Mouse (Mus musculus) c-Kit-positive CD71-negative TER-119-negative erythroid progenitor cells, embryonic 14.5 days (primary cell): Measurements from ENCODE around the gene Ranbp3l.
"Not testable (repeated sequence)": the region's sequence is repeated elsewhere in the genome, so short reads cannot be mapped to it uniquely, and the experiment has no call there.

Source experiments
- DNase-seq: peaks from one replicate; pipeline ENCODE4 v3.0.0-alpha.2; 2013; ENCODE audit warnings: low read depth

Ranbp3l gene

DNA sequence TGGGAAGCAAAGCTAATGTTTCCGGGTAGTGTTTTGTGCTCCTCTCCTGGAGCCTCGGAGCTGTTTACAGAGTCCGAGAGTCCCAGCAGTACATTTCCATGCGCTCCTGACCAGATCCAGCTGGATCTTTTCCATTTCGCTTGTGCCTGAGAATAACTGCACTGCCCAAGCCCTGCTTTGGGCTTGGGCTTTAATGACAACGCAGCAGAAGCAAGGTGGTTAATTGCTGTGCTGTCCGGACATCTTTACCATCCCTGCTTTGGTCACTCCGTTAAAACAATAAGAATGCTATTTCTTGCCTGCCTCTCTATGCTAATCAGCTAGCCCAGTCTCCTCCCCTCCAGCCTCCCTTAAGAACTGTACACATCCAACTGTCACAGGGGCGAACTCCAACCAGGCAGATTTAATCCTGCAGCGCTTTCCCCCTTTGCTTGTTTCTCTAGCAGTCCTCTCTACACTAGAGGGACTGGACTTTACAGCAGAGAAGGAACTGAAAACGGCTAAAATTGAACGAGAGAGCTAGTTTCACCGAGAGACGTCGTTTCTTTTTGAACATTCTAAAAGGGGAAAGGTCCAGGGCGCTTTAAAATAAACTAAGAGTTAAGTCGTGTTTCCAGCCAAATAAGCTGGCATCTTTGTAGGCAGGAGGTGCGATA, at the start of gene Ranbp3l:
TSS of gene Ranbp3l (plus strand) at position 377 of the 656 bp plus-strand sequence.
- DNase-seq: no peak

DNA sequence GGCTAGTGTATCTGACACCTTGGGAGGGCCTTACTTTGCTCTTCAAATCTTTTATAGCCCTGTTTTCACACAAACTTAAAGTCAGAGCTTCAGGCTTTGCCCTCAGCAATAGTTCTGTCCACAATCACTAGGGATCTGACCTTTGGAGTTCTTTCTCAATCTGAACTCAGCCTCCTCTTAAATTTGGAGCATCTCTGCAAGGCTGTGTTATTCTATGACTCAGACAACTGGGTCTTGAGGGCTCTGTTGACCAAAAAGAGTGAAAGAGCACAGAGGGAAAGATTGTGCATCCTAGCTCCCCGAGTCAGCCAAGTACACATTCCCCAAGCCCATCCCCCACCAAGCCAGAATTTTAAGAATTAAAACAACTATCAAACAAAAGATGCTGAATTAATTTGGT, 37.7 kb upstream of the Ranbp3l start:
- DNase-seq: no peak

DNA sequence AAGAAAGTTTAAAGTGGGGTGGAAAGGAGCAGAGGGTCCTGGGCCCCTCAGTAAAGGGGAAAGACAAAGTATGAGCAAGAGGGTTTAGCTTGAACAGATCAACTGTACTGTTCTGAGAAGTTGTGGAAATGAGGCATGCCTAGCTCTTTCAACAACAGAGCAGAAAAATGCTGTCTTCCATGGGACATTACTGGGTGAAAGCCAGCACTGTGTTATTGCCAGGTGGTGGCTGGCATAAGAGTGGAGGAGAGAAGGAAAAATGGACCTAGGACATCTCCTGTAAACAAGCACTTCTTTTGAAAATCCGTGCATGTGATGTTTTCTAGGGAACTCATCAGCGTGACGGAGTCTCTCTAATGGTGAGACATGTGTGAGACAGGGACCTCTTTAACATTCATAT, 30.8 kb upstream of the Ranbp3l start:
- no peak for DNase-seq

DNA sequence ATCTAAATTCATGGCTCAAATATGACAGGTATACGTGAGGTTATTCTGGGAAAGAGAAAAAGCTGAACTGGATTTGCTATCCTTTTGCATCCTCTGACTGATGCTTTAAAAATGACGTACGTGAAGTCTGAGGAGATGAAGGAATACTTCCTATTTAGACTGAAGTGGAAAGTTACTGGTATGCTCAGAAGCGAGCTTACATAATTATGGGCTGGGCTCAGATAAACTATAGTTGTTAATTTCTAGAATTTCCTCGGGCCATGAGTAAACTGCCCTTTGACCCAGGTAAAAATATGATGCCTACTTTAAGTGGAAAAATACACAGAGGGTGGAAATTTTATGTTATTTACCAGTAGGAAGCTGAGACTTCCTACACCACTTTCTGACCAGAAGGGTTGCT, 26.9 kb upstream of the Ranbp3l start:
- DNase-seq: no peak

DNA sequence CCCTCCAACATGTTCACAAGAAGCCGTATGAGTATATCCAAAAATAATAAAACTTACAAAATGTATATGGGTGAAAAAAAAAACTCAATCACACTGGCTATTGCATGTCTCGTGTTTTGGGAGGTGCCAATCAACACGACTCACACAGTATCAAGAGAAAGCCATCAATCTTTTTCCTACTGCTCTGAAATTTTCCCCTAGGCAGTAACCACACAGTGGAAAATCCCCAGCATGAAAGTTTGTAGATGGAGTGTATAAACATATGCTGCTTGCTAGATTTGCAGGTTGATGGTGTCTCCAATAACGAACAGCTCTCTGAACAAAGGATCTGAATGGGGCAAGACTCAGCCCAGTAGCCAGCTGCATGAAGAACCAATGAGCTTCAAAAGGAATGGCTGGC, 16.9 kb upstream of the Ranbp3l start:
- DNase-seq: no peak

DNA sequence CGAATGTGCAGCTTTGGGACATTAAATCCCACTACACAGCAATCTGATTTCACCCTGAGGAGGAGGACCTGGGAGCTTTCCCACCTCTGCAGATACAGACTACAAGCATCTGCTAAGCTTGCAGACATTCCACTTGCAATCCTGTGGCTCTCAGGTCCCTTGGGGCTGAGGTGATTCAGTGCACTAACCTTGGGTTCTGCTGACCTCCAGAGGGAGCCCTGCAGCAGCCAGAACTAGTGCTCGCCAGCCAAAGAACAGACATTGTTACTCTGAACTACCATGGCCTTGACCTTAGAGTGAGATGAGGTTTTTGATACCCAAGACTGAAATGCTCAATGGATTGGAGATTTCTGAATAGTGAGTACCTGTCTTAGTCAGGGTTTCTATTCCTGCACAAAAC, 4.4 kb upstream of the Ranbp3l start:
- DNase-seq: no peak

DNA sequence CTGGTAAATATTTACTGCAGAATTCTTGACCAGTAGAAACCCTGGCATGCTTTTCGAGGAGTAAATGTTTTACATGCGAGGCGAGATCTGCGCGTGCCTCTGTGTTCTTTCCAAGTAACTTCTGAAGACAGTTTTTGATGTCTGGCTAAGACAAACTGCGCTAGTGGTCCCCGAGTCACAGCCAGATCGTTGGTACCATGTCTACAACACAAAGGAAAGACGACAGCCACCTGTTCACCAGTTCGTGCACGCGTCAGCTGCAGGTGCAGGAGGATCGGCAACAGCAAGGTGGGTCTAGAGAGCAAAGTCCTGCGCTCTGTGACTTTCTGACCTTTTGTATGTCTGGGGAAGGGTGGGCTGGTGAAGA, 463 bp downstream of the Ranbp3l start:
- DNase-seq: no peak

DNA sequence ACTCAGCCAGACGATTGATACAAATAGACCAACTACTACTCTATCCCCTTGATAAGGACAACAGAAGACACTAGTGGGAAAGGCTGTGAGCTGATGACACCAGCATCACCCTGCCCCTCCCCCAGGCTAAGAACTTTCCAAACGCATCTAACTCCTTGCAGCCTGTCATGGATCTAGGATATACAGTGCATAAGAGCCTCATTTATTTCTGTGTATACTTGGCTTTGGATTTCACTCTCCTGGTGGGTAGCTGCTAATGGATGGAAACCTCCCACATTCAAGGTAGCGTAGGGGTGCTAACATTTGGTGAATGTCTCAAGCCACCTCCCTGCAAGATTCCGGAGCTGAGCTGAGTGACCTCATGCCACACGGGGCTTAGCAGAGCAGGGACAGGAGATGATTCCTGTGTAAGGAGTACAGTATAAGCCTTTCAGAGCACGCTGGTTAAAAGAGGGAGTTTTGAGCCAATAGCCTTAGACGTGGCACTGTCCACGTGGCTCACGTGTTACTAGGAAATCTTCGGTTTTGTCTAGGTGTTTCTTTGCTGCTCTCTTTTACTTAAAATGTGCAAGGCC, 1.4 kb downstream of the Ranbp3l start:
- DNase-seq: no peak

DNA sequence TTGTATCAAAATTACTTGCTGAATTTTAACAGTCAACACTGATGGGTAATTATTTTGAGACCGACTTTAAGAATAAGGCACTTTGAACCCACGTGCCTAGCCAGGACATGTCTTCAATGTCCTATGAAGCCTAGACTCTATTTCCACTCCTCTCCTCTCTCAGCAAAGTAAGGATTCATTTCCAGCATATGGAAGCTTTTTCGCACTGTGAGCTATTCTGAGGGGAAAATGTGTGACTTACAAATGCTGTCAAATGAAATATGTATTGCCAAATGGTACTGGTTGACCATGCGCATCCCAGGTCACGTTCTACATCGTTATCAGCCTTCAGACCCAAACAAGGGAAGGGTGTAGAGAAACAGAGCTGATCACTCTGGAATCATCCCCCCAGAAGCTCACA, 23.5 kb downstream of the Ranbp3l start:
- no peak for DNase-seq

DNA sequence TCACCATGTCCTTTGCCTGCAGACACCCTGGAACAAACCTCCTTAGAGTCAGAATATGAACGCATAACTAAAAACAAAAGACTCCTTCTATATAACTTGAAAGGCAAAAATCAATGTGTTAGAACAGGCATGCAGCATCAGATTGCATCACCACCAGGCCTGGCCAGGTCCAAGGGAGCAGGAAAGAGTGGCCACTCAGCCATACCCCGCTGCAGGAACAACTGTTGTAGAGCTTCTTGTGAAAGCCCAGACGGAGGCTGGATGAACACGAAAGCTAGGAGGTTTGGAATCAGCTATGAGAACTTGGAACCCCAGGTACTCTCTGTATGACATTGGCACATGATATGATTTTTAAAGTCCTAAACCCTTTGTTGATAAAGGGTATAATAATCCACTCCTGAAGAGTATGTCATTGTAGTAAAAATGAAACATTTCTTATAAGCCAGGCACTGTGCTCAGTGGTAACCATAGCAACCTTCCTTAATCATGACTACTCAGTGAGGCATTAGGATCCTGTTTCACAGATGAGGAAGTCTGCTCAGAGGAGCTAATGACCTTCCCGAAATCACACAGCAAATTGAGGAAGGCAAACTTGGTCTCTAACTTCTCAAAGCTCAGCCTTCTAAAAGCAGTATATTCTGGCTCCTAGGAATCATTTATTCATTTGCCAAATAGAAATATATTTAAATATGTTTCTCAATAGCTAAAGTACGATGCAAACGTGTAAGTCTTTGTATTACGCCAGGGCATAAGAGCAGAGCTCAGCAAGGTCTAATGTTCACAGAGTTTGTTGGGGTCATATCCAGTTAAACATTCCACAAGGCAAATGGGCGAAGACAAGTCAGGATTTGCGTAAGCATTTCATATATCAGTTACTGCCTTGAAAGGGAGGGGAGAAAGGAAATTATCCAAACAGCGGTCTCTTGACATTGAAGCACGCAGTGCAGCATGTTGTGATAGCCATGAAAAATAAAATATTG, 24.4 kb downstream of the Ranbp3l start:
- DNase-seq: no peak

DNA sequence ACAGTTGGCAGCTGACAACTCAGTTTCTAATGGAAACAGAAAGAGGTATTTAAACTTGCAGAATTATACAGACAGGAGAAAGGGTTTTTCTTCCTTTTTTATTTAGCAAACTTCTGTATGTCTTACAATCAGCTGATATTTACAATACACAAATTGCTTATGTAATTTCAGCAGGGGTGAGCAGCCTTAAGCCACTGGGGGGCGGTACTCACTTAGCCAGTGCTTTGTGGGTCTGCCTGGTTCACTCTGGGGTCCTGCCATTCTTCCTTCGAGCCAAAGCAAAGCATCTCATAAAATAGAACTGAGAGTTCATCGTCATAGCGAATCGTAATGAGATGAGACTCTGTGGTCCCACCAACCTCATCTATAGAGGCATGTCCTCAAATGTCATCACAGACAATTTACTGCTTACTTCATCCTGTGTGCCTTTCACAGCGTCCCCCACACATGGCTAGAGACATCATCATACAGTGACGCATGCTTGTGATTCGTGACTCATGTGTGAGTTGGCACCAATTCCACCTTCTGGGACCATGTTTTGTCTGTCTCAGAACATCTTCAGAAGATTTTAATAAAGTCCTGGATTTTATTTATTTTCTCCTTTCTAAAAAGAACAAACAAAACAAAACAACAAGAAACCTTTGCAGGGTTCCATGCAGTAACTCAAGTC, 27.0 kb downstream of the Ranbp3l start:
- no peak for DNase-seq

DNA sequence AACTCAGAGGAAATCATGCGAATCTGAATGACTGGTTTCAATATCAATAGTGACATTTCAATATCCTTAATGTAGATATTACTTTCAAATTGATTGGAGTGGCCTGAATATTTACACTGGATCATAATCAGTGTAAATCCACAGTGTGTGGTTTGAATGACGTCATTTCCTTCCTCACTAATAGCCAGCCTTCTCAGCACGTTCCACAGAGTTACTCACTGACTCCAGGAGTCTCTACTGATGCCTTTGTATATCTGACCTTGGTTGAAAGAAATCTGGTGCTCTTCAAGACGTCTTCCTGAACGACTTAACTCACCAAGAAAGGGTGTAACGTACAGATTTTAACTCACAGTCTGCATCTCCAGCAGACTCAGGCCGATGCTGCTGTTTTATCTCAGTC, 27.7 kb downstream of the Ranbp3l start:
- no peak for DNase-seq

DNA sequence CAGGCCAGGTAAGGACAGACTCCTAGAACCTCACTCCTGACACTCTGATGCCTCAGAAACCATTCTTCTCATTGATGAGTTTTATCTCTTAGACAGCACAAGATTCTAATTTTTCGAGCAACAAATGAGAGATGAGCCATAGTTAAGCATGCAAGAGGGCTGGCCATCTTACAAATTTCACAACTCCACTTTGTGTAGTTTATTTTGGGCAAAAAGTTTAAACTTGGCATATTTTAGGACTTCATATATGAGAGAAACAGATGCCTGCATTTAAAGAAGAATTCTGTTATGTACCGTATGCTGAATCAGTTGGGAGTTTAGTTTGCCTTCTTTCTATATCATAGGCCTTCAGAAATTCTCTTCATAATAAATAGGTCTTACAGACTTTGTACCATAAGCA, 35.0 kb downstream of the Ranbp3l start:
- DNase-seq: no peak

DNA sequence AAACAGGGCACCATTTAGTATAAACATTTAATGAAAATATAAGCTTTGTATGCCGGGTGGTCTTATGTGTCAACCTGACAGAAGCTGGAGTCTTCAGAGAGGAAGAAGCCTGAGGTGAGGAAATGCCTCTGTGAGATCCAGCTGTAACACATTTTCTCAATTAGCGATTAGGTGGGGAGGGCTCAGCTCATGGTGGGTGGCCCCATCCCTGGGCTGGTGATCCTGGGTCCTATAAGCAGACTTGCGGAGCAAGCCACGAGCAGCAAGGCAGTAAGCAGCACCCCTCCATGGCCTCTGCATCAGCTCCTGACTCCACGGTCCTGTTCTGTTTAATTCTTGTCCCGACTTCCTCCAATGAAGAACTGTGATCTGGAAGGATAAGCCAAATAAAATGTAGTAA, 41.4 kb downstream of the Ranbp3l start:
- DNase-seq: no peak

DNA sequence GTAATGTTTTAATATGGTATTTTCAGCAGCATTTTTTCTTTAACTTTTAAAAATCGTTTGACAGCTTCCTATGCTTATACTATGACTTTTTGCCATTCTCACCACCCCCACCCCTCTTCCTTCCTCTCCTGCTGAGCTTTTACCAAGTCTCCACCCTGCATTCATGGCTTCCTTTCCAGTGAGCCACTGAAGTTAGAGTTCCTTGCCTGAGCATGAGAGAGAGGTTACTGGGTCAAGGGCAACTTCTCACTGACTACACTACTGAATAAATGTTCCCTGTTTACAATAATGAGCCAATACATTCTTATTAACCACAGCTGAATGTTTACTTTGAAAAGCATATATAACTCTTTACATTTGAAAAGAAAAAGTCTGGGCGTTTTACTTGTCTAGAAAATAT, 46.8 kb downstream of the Ranbp3l start:
- no peak for DNase-seq

DNA sequence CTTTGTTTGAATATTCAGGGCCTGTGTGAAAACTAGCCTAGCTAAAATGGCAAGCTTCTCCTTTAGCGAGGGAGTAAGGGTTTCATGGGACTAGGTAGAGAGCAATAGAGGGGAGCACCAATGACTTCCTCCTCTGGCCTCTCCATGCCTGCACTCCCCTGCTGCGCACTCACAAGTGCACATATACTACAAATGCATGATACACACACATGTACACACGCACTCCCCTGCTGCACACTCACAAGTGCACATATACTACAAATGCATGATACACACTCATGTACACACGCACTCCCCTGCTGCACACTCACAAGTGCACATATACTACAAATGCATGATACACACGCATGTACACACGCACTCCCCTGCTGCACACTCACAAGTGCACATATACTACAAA, 47.7 kb downstream of the Ranbp3l start:
- not testable (repeated sequence) for DNase-seq

DNA sequence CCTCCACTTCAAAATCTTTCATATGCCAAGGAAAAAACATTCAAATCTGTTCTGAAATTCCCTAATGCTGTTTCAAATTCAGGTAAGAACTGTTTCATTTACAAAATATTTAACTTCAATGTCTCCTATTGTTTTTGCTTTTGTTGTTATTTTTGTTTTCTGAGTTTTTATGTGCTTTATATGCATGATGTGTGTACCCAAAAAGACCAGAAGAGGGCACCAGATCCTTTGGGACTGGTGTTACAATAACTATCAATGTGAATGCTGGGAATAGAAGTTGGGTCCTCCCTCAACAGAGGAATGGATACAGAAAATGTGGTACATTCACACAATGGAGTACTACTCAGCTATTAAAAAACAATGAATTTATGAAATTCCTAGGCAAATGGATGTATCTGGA, 88.0 kb downstream of the Ranbp3l start:
- no peak for DNase-seq

DNA sequence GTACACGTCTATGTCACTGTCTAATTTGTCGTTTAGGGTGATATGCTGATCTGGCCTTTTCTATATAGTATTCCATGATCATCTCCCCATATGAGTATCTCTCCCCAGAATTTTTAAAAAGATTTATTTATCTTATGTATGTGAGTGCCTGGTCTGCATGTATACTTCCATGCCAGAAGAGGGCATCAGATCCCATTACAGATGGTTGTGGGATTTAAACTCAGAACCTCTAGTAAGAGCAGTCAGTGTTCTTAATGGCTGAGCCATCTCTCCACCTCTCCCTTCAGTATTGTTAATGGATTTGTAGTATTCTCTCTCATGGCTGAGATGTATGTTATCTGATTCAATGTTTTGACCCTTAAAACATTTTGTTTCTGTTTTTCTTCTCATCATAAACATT, 92.1 kb downstream of the Ranbp3l start:
- no peak for DNase-seq

DNA sequence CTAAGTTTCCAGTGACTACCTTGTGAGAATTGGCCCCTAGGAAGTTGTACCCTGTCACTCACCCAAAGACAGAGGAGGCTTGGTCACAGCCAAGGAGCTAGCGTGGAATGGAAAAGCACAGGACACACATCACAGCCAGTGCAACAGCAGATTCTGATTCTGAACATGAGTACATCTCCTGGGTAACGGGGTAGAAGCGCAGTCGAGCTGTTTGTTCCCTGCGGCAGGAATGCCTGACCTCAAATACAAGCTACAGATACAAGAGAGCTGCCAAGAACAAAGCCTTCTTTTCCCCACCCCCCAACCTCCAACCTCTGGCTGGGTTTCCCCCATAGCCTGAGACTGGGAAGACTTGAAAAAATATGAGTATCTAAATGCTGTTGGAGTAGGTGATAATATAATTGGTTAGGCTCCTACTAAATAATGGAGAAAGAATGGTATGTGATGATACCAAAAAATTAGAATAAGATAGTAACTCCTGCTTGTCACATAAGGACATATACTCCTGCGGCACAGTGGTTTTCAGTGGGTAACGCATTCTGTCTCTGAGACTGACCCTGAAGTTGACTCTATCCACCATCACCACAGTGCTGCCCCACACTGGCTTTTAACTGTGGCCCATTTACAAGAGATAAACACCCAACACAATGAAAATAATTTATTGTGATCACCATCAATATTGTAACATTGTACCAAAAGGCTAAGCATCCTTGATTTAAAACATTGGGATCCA, 93.6 kb downstream of the Ranbp3l start:
- DNase-seq: no peak

DNA sequence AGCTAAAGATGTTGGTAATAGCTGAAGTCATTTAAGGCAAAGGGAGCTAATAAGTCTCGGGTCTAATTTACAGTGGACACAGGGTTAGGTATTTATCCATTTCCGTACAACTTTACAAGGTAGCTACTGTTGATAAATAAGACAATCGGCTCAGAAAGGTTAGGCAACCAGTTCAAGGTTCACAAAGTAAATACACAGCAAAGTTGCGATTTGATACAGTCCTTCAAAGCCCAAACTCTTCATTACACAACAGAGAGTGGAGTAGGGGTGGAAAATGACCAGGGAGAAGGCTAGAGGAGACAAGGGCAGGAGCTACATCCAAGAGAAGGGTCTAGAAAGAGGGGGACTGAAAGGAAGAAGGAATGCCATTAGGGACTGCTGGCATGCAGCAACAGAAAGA, 101.1 kb downstream of the Ranbp3l start:
- DNase-seq: no peak

DNA sequence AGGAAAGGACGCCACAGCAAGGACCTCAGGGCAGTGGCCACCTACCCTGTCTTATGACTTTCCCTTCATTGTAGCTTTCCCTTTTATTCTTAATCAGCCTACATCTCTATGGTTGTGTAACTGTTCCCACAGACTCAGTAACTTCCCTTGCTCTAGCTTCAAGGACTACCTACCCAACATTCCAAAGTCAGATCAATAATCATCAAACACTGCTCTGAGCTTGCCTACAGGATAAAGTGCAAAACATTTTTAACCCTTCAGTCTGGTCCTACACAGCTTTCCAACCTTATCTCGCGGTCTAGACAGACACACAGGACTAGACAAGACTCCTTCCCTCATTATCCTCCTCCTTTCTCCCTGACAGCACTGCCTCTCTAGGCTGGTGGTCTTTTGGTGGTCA, 102.6 kb downstream of the Ranbp3l start:
- DNase-seq: no peak
